Mouse (Mus musculus): ENCODE measurements around the gene Gpn1. TPM values are rescaled to one million over a fixed set of nuclear protein-coding genes. Genes with fewer than 3 reads are reported as not detected.
A peak's percentile ranks its signal among the peaks of the same experiment; 100 is the strongest.

Gene Gpn1
- total and polyA plus RNA-seq, 3 experiments = 19.6 to 35.5 (median 33.2) TPM

DNA sequence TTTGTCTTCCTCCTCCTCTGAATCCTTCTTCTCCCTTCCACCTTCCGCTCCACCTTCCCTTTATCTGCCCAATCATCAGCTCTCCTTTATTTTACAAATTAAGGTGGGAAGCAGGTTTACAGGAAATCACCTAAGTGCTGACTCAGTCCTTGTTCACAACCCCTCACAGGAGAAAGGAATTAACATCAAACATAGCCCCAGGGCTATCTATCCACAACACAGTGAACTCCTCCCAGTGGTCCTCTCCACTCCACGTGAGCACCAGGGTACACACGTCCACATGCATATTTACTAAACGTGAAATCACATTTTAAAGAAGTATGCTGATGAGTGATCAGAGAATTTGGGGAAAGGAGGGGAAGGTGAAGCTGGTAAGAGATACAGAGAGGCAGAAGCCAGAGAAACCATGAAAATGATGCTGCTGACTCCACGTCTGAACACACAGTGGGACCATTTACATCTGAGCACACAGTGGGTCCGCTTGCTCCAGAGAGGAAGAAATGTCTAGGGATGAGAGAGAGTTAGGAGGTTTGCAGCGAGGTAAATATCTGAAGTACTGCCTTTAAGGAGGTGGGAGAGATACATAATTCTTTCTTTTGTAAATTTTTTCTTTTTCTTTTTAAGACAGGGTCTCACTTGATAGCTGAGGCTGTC is 5.3 kb upstream of the Gpn1 start:
- Histone ChIP-seq H3K27me3 (ENCODE audit: insufficient read depth, low read length) (peaks cover 17% of the 10 kb centered on the region), H3K9me3 (replicated peaks) (no peaks in the 10 kb centered on the region), H3K4me3 (ENCODE audit: low read depth, low read length) (no peak overlapping the region), H3K4me1 (ENCODE audit: insufficient read depth, low read depth, low read length) (peaks cover 5% of the 10 kb centered on the region), H3K36me3 (replicated peaks) (peaks cover 18% of the 10 kb centered on the region)
- DNase-seq (ENCODE audit: low spot score) (no peak), ATAC-seq (ENCODE audit: extremely low read depth, insufficient number of reproducible peaks, low FRiP score, poor library complexity, severe bottlenecking) (no peak)
- TF ChIP-seq POLR2AphosphoS5 (IDR thresholded peaks at IDR 0.05; ENCODE audit: insufficient replicate concordance, low read depth, low read length) (no peak), CTCF (IDR thresholded peaks at IDR 0.05; ENCODE audit: low read depth, low read length) (no peak), TAL1 (conservative IDR thresholded peaks at IDR 0.05; ENCODE audit: low read depth, low read length) (no peak), GATA2 (IDR thresholded peaks at IDR 0.05; ENCODE audit: borderline replicate concordance, low read depth, low read length) (no peak), GATA1 (IDR thresholded peaks at IDR 0.05; ENCODE audit: borderline replicate concordance, low read length) (no peak)

DNA sequence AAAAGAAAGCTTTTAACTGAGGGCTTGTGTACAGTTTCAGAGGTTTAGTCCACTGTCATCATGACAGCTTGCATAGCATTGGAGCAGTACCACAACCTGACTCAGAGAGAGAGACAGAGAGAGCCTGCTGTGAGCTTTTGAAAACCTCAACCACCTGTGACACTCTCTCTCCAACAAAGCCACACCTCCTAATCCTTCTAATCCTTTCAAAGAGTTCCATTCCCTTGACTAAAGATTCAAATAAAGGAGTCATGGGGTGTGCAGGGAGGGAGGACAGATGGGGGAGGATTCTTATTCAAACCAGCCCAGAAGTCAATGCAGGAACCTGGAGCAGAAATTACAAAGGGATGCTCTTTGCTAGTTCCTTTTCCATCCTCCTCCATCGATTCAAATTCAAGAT is 2.5 kb upstream of the Gpn1 start:
- no peak for TF ChIP-seq GATA1 (IDR thresholded peaks at IDR 0.05; ENCODE audit: borderline replicate concordance, low read length)
- no peak for TF ChIP-seq TAL1 (conservative IDR thresholded peaks at IDR 0.05; ENCODE audit: low read depth, low read length)
- TF ChIP-seq CTCF (IDR thresholded peaks at IDR 0.05; ENCODE audit: low read depth, low read length) = no peak
- H3K9me3 ChIP-seq (replicated peaks) = 0 out of 2 replicates have a peak, but pooled peaks cover 3% of the 10 kb centered on the region
- peaks cover 19% of the 10 kb centered on the region for H3K4me1 ChIP-seq (ENCODE audit: insufficient read depth, low read depth, low read length)
- DNase-seq (ENCODE audit: low spot score) (no peak), ATAC-seq (ENCODE audit: extremely low read depth, insufficient number of reproducible peaks, low FRiP score, poor library complexity, severe bottlenecking) (no peak)
- H3K4me3 ChIP-seq (ENCODE audit: low read depth, low read length) = no peak overlapping the region
- peaks cover 17% of the 10 kb centered on the region for H3K27me3 ChIP-seq (ENCODE audit: insufficient read depth, low read length)
- H3K36me3 ChIP-seq (replicated peaks) = peaks cover 12% of the 10 kb centered on the region

DNA sequence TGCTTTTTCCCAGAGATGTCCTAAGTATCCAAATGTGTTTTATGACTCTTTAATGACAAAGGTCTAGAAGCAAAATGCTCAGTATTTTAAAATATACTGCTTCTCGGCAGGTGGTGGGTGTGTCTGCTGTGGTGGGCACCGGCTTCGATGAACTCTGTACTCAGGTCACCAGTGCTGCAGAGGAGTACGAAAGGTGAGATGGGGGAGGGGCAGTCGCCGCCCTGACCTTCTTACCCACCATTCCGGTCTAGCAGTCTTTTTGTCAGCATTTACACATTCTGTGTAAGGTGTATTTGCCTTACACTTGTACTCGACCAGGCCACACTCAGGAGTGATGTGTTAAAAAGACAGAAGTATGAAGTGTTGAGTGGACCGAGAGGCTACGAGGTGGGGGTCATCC is 10.3 kb downstream of the Gpn1 start:
- H3K4me1 ChIP-seq (ENCODE audit: insufficient read depth, low read depth, low read length) = no peaks in the 10 kb centered on the region
- no peak for TF ChIP-seq CTCF (IDR thresholded peaks at IDR 0.05; ENCODE audit: low read depth, low read length)
- TF ChIP-seq POLR2AphosphoS5 (IDR thresholded peaks at IDR 0.05; ENCODE audit: insufficient replicate concordance, low read depth, low read length) = no peak
- no peak for TF ChIP-seq TAL1 (conservative IDR thresholded peaks at IDR 0.05; ENCODE audit: low read depth, low read length)
- no peak for TF ChIP-seq GATA1 (IDR thresholded peaks at IDR 0.05; ENCODE audit: borderline replicate concordance, low read length)
- TF ChIP-seq GATA2 (IDR thresholded peaks at IDR 0.05; ENCODE audit: borderline replicate concordance, low read depth, low read length) = no peak
- ATAC-seq (ENCODE audit: extremely low read depth, insufficient number of reproducible peaks, low FRiP score, poor library complexity, severe bottlenecking) (no peak), DNase-seq (ENCODE audit: low spot score) (no peak)
- no peaks in the 10 kb centered on the region for H3K9me3 ChIP-seq (replicated peaks)
- no peaks in the 10 kb centered on the region for H3K27me3 ChIP-seq (ENCODE audit: insufficient read depth, low read length)
- peaks cover 93% of the 10 kb centered on the region for H3K36me3 ChIP-seq (replicated peaks)
- no peak overlapping the region for H3K4me3 ChIP-seq (ENCODE audit: low read depth, low read length)

DNA sequence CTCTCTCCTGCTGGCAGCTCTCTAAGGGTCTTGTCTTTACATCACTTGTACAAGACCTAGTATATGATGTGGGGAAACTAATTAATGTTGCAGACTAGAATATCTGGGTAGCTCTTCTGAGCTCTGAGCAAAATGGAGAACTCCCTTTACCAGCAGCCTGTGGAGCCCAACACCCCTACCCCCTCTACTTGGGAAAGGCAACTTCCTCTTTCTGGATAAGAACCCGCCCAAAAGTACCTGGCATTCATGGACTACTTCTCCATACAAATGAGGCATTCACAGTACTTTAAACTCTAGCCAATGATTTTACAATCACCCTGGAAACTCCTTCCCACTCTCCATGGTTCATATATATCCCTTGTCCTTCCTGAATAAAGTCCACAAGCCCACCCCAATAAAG is 17.9 kb downstream of the Gpn1 start:
- no peaks in the 10 kb centered on the region for H3K27me3 ChIP-seq (ENCODE audit: insufficient read depth, low read length)
- peaks cover 95% of the 10 kb centered on the region for H3K36me3 ChIP-seq (replicated peaks)
- DNase-seq (ENCODE audit: low spot score) = peak; percentile 82
- H3K9me3 ChIP-seq (replicated peaks) = no peaks in the 10 kb centered on the region
- peaks cover 29% of the 10 kb centered on the region for H3K4me1 ChIP-seq (ENCODE audit: insufficient read depth, low read depth, low read length)
- TF ChIP-seq POLR2AphosphoS5 (IDR thresholded peaks at IDR 0.05; ENCODE audit: insufficient replicate concordance, low read depth, low read length) = no peak
- no peak for TF ChIP-seq TAL1 (conservative IDR thresholded peaks at IDR 0.05; ENCODE audit: low read depth, low read length)
- TF ChIP-seq GATA2 (IDR thresholded peaks at IDR 0.05; ENCODE audit: borderline replicate concordance, low read depth, low read length) = no peak
- no peak for TF ChIP-seq CTCF (IDR thresholded peaks at IDR 0.05; ENCODE audit: low read depth, low read length)
- TF ChIP-seq GATA1 (IDR thresholded peaks at IDR 0.05; ENCODE audit: borderline replicate concordance, low read length) = no peak
- H3K4me3 ChIP-seq (ENCODE audit: low read depth, low read length) = no peak overlapping the region
- ATAC-seq (ENCODE audit: extremely low read depth, insufficient number of reproducible peaks, low FRiP score, poor library complexity, severe bottlenecking) = 0 out of 2 replicates have a peak, but pooled peaks have one; percentile 28

DNA sequence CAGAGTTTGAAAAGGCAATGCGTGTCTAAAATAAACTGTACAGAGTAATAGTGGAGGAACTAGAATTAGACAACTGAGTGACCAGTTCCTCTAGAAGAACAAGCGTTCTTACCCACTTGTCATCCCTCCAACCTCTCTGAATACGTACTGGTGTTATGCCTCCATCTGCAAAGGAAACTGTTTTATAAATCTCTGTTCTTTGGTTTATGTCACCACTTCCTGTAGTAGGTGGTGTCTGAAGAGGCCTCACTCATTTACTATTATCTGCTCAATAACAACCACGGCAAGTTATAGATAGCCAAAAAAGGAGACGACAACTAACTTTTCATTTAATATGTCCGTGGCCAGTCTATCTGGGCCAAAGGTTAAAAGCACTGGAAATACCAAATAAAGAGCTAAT is 26.0 kb downstream of the Gpn1 start:
- TF ChIP-seq GATA1 (IDR thresholded peaks at IDR 0.05; ENCODE audit: borderline replicate concordance, low read length) (no peak), TAL1 (conservative IDR thresholded peaks at IDR 0.05; ENCODE audit: low read depth, low read length) (no peak), CTCF (IDR thresholded peaks at IDR 0.05; ENCODE audit: low read depth, low read length) (no peak), POLR2AphosphoS5 (IDR thresholded peaks at IDR 0.05; ENCODE audit: insufficient replicate concordance, low read depth, low read length) (no peak), GATA2 (IDR thresholded peaks at IDR 0.05; ENCODE audit: borderline replicate concordance, low read depth, low read length) (no peak)
- DNase-seq (ENCODE audit: low spot score) (no peak), ATAC-seq (ENCODE audit: extremely low read depth, insufficient number of reproducible peaks, low FRiP score, poor library complexity, severe bottlenecking) (no peak)
- Histone ChIP-seq H3K4me1 (ENCODE audit: insufficient read depth, low read depth, low read length) (peaks cover 23% of the 10 kb centered on the region), H3K4me3 (ENCODE audit: low read depth, low read length) (no peak overlapping the region), H3K9me3 (replicated peaks) (no peaks in the 10 kb centered on the region), H3K27me3 (ENCODE audit: insufficient read depth, low read length) (no peaks in the 10 kb centered on the region), H3K36me3 (replicated peaks) (peaks cover 85% of the 10 kb centered on the region)

DNA sequence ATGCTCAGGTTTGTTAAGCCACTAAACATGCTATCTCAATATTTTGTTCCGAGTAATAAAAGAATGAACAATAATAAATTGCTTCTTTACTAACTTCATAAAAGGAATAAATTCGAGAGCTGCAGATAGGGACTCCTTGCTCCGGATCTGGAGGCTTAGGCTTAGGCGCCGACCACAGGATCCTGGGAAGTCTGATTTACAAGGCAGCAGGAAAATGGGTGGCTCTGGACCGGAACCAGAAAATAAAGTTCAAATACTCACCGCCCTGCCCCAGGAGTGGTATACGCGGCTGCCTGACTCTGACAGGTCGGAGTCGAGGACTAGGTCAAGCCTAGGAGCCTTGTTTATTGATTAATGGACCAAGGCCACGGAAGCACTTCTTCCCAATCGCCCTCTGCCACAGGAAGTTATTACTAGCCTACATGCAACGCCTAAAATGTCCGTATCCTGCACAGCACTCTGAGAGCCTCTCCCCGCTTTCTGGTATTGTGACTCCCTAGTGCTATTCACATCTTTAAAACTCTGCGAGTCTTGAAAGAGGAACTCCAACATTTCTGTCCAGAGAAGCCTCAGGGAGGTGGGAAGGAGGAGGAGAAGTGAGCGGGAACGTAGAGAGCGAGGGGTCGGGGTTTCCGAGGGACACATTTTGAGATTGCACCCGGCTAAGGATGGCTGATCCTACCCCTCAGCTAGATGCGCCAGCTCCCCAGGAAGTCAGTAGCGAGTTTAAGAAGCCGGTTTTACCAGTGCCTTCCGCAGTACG is 32.0 kb downstream of the Gpn1 start, which contains the start of gene Slc4a1ap:
Slc4a1ap (plus strand) TSS at position 642 of the 763 bp plus-strand sequence.
- Histone ChIP-seq H3K4me3 (ENCODE audit: low read depth, low read length) (peak within 1 kb of the TSS; percentile 98), H3K36me3 (replicated peaks) (peaks cover 56% of the 10 kb centered on the region), H3K27me3 (ENCODE audit: insufficient read depth, low read length) (no peaks in the 10 kb centered on the region), H3K9me3 (replicated peaks) (no peaks in the 10 kb centered on the region), H3K4me1 (ENCODE audit: insufficient read depth, low read depth, low read length) (peaks cover 37% of the 10 kb centered on the region)
- TF ChIP-seq POLR2AphosphoS5 (IDR thresholded peaks at IDR 0.05; ENCODE audit: insufficient replicate concordance, low read depth, low read length) (no peak), CTCF (IDR thresholded peaks at IDR 0.05; ENCODE audit: low read depth, low read length) (no peak), GATA1 (IDR thresholded peaks at IDR 0.05; ENCODE audit: borderline replicate concordance, low read length) (no peak), TAL1 (conservative IDR thresholded peaks at IDR 0.05; ENCODE audit: low read depth, low read length) (no peak), GATA2 (IDR thresholded peaks at IDR 0.05; ENCODE audit: borderline replicate concordance, low read depth, low read length) (no peak)
- DNase-seq (ENCODE audit: low spot score) = peak; percentile 82
- ATAC-seq (ENCODE audit: extremely low read depth, insufficient number of reproducible peaks, low FRiP score, poor library complexity, severe bottlenecking) = peak; percentile 81

Data from G1E (cell line).